Mouse (Mus musculus) brain, embryonic 14.5 days (tissue): ENCODE data around the gene Ptprt.

ENCODE experiments used
- CTCF ChIP-seq: fragments of 200-500 bp; IDR thresholded peaks from 2 replicates; pipeline ENCODE4 v1.5.1; 2012; ENCODE audit warnings: inconsistent platforms, mild to moderate bottlenecking, moderate library complexity, borderline replicate concordance; ENCODE audit not compliant: insufficient read depth, insufficient read length; ENCODE audit errors: extremely low read depth
- POLR2A ChIP-seq: fragments of 200-500 bp; IDR thresholded peaks from 2 replicates; pipeline ENCODE4 v1.6.1; 2012; ENCODE audit warnings: mild to moderate bottlenecking, inconsistent platforms, borderline replicate concordance; ENCODE audit not compliant: poor library complexity, insufficient read depth, insufficient read length, severe bottlenecking; ENCODE audit errors: extremely low read depth

- TF ChIP-seq CTCF (no peak), POLR2A (no peak)
Measured at GRCm38 (mm10) chr2:161607372-161607771, 1053.6 kb downstream of the Ptprt start.
